Mouse (Mus musculus) skeletal muscle tissue, adult 2 months (tissue): ENCODE results near the gene Nek6.

ENCODE experiments used
- DNase-seq: peaks from one replicate; pipeline ENCODE4 v3.0.0-alpha.2; 2012; ENCODE audit warnings: low read depth, low spot score

Nek6 gene

GRCm38 (mm10) chr2:38511487-38512307, at the start of gene Nek6:
Gene Nek6, plus strand, starts transcription at chr2:38511643.
- DNase-seq = no peak

DNA sequence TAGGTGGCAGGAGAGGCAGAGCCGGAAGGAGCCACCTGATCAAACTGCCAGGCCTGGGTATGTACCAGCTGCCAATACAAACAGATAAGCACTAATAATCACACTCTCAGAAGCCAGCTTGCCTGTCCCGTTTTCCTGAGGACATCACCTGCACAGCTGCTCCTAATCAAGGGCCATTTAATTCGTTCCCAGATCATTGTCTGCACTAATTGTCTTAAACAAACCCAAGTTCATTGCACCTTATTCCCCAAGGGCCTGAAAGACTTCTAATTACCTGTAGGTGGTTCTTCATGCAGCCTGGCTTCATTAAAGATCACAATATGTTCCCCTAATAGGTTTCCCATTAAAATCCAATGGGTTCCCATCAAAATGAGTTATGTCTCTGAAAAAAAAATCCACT, 49.1 kb upstream of the Nek6 start:
- DNase-seq = no peak

- no peak for DNase-seq
Observed at GRCm38 (mm10) chr2:38468845-38469244, 42.6 kb upstream of the Nek6 start.

DNA sequence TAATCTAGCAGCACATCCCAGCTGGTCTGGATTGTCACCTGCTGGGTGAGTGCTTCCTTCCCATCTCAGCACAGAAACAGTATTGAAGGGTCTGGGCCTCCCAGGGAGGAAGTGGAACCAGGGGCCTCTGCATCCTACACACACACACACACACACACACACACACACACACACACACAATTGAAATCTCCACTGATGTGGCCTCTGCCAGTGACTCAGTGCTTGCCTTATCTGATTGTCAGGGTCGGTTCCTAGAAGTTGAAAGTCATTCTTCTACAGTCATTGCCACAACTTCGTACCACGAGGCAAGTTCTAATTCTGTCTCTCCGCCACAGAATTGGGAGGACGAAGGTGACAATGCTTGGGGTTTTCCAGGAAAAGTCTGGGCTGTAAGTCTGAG, 39.7 kb upstream of the Nek6 start:
- no peak for DNase-seq

GRCm38 (mm10) chr2:38472829-38473228, 38.6 kb upstream of the Nek6 start:
- no peak for DNase-seq

GRCm38 (mm10) chr2:38476871-38477496, 34.5 kb upstream of the Nek6 start:
- no peak for DNase-seq

DNA sequence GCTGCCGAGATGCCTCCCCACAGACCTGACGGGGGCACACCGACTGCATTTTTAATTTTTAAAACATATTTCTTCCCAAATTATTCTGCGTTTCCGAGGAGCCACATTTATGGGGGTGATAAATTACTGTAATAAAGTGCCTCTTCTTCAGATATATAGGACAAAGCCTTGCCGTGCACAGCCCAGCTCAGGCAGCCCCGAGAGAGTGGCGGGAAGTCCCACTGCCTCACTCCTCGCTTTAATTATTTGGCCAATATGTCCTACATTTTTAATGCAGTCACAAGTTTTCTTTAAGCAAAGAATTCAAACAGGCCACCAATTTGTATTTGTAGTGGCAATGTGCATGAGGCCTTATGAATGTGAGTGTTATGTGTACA, 34.0 kb upstream of the Nek6 start:
- no peak for DNase-seq

DNA sequence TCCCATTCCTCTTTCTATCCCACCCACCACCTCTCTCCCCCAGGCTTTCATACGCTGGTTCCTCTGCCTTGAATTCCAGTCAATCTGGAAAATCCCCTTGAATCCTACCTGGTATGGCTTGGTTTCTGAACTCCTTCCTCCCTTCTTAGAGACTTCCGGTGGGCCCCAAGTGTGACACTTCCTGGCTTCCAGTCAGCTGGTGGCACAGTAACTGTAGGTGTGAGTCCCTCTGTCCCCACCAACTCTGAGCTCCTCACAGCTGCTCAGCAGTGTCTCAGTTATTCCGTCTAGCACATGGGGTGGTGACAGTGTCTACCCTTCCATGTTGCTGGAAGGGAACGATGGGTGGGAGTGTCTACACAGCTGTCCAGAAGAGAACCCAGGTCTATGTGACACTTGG, 32.8 kb upstream of the Nek6 start:
- DNase-seq = no peak

DNA sequence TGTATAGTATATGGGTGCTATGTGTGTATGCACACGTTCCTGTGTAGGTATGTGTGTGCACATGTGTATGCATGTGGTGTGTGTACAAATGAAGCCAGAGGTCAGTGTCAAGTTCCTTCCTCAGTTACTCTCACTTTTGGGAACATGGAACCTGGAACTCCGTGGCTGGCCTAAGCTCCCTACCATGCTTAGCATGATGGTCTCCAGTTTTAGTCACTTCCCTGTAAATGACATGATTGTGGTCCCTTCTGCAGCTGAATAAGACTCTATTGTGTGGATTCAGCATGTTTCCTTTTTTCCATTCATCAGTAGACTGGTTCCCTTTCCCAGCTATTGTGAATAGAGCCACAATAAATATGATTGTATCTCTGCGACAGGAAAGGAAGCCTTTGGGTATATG, 31.9 kb upstream of the Nek6 start:
- DNase-seq = no peak

DNA sequence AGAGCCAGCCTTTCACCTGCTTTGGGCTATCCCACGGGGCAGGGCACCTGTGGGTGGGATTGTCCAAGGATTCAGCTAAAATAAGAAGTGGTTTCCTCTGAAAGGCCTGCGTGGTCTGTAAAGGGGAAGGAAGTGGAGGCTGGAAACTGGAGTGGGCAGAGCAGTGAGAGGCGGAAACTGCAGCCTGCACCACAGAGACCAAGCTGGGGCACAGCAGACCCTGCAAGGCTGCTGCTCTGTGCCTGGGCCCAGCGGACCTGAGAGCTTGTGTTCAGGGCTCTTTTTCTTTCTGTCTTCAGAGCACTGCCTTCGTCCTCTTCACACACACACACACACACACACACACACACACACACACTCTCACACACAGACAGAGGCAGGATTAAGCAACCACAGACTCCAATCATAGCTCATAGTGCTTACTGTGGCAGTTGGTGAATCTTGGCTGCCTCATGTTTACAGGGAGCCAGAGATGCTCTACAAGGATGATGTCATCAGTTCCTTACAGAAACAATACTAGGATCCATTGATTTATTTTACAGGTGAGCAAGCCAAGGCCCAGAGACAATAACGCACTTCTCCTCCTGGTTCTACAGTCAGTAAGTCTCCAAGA, 30.2 kb upstream of the Nek6 start:
- DNase-seq = peak; percentile 25

DNA sequence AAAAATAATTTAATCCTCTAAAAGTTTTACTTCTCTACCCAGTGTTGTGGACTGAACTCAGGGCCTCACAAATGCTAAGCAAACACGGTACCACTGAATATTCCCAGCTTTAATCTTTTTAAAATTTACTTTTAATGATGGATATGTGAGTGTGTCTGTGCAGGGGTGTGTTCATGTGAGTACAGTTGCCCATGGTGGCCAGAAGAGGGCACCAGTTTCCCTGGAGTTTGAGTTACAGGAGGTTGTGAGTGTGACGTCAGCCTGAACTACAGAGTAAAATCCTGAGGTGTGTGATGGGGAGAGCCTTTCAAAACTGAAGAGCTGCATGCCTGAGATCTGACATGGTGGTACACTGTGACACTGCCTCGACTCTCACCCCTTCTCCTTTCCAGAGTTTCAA, 29.3 kb upstream of the Nek6 start:
- DNase-seq = no peak

GRCm38 (mm10) chr2:38483058-38483704, 28.3 kb upstream of the Nek6 start:
- peak; percentile 21 for DNase-seq

DNA sequence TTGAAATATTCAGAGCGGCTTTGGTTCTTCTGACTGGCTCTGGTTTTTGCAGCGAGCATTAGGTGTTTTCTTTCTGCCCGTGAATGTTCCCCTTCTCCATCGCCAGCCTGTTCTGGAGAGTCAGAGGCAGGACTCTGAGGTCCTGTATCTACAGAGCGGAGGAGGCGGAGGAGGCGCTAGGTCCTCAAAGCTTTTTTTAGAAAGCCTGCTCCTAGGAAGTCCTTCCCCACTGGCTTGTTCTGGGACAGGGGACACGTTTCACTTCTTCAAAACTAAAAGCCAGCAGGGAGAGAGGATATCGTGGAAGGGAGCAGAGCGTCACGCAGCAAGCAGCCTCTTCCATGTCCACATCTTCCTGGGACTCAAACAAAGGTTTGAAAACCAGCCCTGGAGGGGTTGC, 26.9 kb upstream of the Nek6 start:
- no peak for DNase-seq

GRCm38 (mm10) chr2:38485409-38485808, 26.0 kb upstream of the Nek6 start:
- DNase-seq = no peak

DNA sequence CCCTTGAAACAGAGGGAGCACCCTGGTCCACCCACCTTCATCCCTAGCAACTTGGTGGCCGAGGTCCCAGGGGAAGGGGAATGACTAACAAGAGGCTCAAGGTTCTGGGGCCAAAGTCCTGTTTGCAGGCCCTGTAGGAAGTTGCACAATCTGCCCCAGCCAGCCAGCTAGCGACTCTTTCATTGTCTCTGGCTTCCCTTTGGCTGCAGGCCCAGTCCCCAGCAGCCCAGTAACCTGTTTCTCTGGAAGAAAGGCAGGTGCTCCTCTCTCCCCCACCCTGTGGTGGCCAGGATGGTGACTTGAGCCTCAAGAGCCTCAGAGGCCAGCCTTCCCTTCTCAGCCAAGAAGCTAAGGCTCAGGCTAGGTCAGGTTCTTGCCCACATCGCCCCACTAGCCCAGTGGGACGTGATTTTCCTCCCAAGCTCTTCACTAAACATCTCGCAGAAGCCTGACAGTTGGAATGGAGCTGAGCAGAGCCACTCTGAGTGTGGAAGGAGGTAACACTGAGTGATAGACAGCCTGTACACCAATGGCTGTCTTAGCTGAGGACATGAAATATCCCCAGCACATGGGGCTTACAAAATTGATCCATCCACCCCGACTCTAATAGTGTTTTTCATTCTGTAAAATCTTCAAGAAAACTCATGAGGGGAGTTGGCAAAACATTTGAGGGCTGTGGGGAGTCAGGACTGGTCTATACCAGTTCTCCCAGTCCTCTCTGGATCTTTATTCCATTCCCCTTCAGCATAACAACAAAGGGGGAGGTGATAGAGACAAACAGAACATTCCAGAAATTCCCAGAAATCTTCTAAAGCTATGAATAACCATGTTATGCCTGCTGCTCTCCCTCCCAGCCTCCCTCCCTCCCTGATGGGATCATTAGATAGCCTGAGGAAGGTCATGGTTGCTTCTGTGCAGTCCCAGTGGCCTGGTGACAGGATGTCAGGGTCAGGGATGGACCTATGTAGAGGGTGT, 25.2 kb upstream of the Nek6 start:
- peak; percentile 54 for DNase-seq

- no peak for DNase-seq
Observed at GRCm38 (mm10) chr2:38497594-38497993, 13.8 kb upstream of the Nek6 start.

DNA sequence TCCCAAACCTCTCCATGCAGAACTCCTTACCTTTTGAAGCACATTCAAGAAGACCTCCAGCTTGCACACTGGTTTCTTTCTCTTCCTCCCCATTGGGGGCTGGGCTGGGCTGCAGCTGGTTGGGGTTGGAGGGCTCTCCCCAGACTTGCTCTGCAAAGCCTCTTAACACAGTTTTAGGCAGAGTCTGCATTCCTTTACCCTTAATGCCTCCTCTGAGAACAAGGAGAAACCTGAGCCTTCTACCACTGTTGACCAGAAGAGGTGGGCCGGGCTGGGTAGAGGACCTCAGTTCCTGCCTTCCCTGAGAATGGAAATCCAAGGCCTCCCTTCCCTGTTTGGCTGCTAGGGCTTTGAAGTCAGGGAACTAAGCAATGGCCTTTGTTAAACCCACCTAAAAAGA, 9.8 kb upstream of the Nek6 start:
- DNase-seq = no peak

DNA sequence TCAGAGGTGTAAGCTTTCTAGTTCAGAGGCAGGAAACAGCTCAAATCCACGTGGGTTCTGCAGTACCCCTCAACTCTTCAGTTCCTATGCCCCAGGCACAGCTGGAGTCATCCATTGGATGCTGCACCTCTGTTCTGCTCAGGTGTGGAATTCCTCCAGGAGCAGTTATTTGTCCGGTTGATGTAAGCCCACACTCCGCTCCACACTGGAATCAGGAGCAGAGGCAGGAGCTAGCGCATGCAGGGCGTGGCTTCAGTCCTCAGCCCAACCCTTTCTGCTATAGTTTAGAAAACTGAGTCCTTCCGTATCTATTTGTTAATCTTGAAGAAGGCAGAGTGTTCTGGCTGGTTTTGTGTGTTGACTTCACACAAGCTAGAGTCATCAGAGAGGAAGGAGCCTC, 9.3 kb upstream of the Nek6 start:
- no peak for DNase-seq

- no peak for DNase-seq
Observed at GRCm38 (mm10) chr2:38502747-38503146, 8.7 kb upstream of the Nek6 start.

- no peak for DNase-seq
Observed at GRCm38 (mm10) chr2:38504311-38504710, 7.1 kb upstream of the Nek6 start.

DNA sequence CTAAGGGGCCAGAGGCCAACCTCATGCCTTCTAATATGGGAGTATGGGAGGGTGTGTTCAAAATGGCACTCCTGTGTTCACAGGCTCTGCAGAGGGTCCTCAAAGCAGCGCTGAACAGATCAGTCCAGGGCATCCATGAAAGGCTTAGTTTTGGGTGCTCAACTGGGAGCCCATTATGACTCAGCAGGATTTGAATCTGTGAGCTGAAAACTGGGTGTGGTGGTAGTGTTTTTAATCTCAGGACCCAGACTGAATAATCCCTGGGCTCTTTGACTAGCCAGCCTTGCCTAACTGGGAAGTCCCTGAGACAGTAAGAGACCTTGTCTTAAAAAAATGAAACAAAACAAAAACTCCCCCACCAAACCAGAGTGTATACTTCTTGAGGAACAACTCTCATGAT, 4.3 kb upstream of the Nek6 start:
- no peak for DNase-seq
